ENCODE assay signal across 8 mouse cellular contexts in genomic region chr1:124041559-124041958, GRCm38 (mm10). TPM values are rescaled to one million over a fixed set of nuclear protein-coding genes. Genes with fewer than 3 reads are reported as not detected.
DNase-seq lines count a peak whose midpoint lies in the region; ATAC-seq lines count a peak whose summit lies in the region.

No protein-coding gene starts in this region.

- no peak overlapping the region for H3K27ac ChIP-seq in hindbrain, embryonic 11.5 days (ENCODE audit: low read depth, low read length)
- H3K27ac ChIP-seq in hindbrain, embryonic 16.5 days (ENCODE audit: low read depth, low read length): no peak overlapping the region
- no peak overlapping the region for H3K27ac ChIP-seq in heart, embryonic 10.5 days

- 4% methylated on average over 3 of the region's 3 CpGs for WGBS in hindbrain, embryonic 11.5 days
- WGBS in hindbrain, embryonic 16.5 days: 2% methylated on average over 3 of the region's 3 CpGs
- WGBS in heart, embryonic 10.5 days: 4% methylated on average over 3 of the region's 3 CpGs

- H3K4me1 ChIP-seq in hindbrain, embryonic 11.5 days (replicated peaks; ENCODE audit: control insufficient read depth, insufficient read depth, low read length): no peaks in the 10 kb centered on the region
- no peaks in the 10 kb centered on the region for H3K4me1 ChIP-seq in hindbrain, embryonic 16.5 days (ENCODE audit: control insufficient read depth, insufficient read depth, low read depth, low read length)
- peaks cover 12% of the 10 kb centered on the region for H3K4me1 ChIP-seq in heart, embryonic 10.5 days

- no peak overlapping the region for H3K4me3 ChIP-seq in hindbrain, embryonic 11.5 days (ENCODE audit: low read depth, low read length)
- no peak overlapping the region for H3K4me3 ChIP-seq in hindbrain, embryonic 16.5 days (ENCODE audit: low read length)
- no peak overlapping the region for H3K4me3 ChIP-seq in heart, embryonic 10.5 days

- H3K36me3 ChIP-seq in hindbrain, embryonic 11.5 days (ENCODE audit: control insufficient read depth, insufficient read depth, low read length): no peaks in the 10 kb centered on the region
- H3K36me3 ChIP-seq in hindbrain, embryonic 16.5 days (ENCODE audit: control insufficient read depth, insufficient read depth, low read length): no peaks in the 10 kb centered on the region
- H3K36me3 ChIP-seq in heart, embryonic 10.5 days: no peaks in the 10 kb centered on the region

- no peak overlapping the region for H3K9ac ChIP-seq in hindbrain, embryonic 11.5 days (ENCODE audit: low read depth, low read length)
- H3K9ac ChIP-seq in hindbrain, embryonic 16.5 days (ENCODE audit: low read depth, low read length): no peak overlapping the region

- peaks cover 18% of the 10 kb centered on the region for H3K27me3 ChIP-seq in hindbrain, embryonic 11.5 days (ENCODE audit: control insufficient read depth, insufficient read depth, low read length)
- H3K27me3 ChIP-seq in hindbrain, embryonic 16.5 days (replicated peaks; ENCODE audit: control insufficient read depth, insufficient read depth, low read length): no peaks in the 10 kb centered on the region
- peaks cover 35% of the 10 kb centered on the region for H3K27me3 ChIP-seq in heart, embryonic 10.5 days (ENCODE audit: insufficient read depth, poor library complexity, severe bottlenecking)

- no peak overlapping the region for H3K4me2 ChIP-seq in hindbrain, embryonic 11.5 days (replicated peaks; ENCODE audit: low read depth, low read length)
- H3K4me2 ChIP-seq in hindbrain, embryonic 16.5 days (ENCODE audit: low read length): no peak overlapping the region; the same call in 1 of the 2 replicates

- H3K9me3 ChIP-seq in hindbrain, embryonic 11.5 days (ENCODE audit: control insufficient read depth, low read length): no peaks in the 10 kb centered on the region
- no peaks in the 10 kb centered on the region for H3K9me3 ChIP-seq in hindbrain, embryonic 16.5 days (ENCODE audit: control insufficient read depth, low read length)
- H3K9me3 ChIP-seq in heart, embryonic 10.5 days: no peaks in the 10 kb centered on the region

- ATAC-seq in hindbrain, embryonic 11.5 days (ENCODE audit: low FRiP score): no peak
- no peak for ATAC-seq in hindbrain, embryonic 16.5 days

- DNase-seq in hindbrain, embryonic 11.5 days (ENCODE audit: low spot score): peak; percentile 59
- peak; percentile 42 for DNase-seq in testis, postnatal 10 days (ENCODE audit: low spot score)
- DNase-seq in testis, postnatal 14 days (ENCODE audit: low spot score): no peak
- peak; percentile 51 for DNase-seq in embryo, embryonic 10 days (ENCODE audit: low spot score)
- peak; percentile 56 for DNase-seq in right cerebral cortex, postnatal 10 days (ENCODE audit: low spot score in 2 of 2)
- no peak for DNase-seq in heart, embryonic 10.5 days (ENCODE audit: low spot score)
- DNase-seq in lung, postnatal 36 days: no peak

RNA-seq across cellular contexts. Expression of gene Dpp10, which starts 3.8 kb away (rescaled TPM):
- 0.96 and 0.97 TPM in 2 replicates for polyA plus RNA-seq in hindbrain, embryonic 11.5 days (2014; fragmentation: Nextera tagmentation; extraction: Ambion mirVana)
- polyA plus RNA-seq in hindbrain, embryonic 16.5 days (2015; fragmentation: Nextera tagmentation; extraction: Ambion mirVana): 24.2 and 24.9 TPM in 2 replicates
- 0.04 and 0.08 TPM in 2 replicates for polyA plus RNA-seq in heart, embryonic 10.5 days (2016; fragmentation: Nextera tagmentation; extraction: Ambion mirVana)

Comparison
In these comparisons a context has a peak if more than half of its experiments do, and no peak if none do; other contexts are left out.
1. DNase-seq: peak in hindbrain, embryonic 11.5 days (single experiment), testis, postnatal 10 days (single experiment), embryo, embryonic 10 days (single experiment) and right cerebral cortex, postnatal 10 days (2 of 2); none in testis, postnatal 14 days (single experiment), heart, embryonic 10.5 days (single experiment) and lung, postnatal 36 days (single experiment).
2. RNA of gene Dpp10, which starts 3.8 kb away (polyA plus RNA-seq): 24.2 to 24.9 TPM in hindbrain, embryonic 16.5 days; 0.96 to 0.97 TPM in hindbrain, embryonic 11.5 days and 0.04 to 0.08 TPM in heart, embryonic 10.5 days; every median in the first group is over 10 times any median in the second.